Mouse (Mus musculus) left cerebral cortex, postnatal 25 days (tissue): ENCODE results near the gene Tmem150c. TPM values are rescaled to one million over a fixed set of nuclear protein-coding genes. Genes with fewer than 3 reads are reported as not detected.

Source experiments
- DNase-seq, 2 experiments: peaks; one replicate each; pipeline ENCODE4 v3.0.0; 2022; ENCODE audit warnings: low spot score in 2 of 2, mixed read lengths in 1 of 2
- intact Hi-C: fragments of 180-260 bp; cut with DNase I; formaldehyde crosslinking; loops from one replicate; pipeline ENCODE4 v1.15.1; 2025
- total RNA-seq, 2 experiments: library from RNA; stranded (reverse); gene quantifications; 2 replicates each; pipeline ENCODE4 v1.2.3; 2021

Gene Tmem150c
- total RNA-seq, 2 experiments from 2014 or later, result 42.4 to 44.5 TPM

GRCm38 (mm10) chr5:100175582-100175981 lies 16.0 kb upstream of the Tmem150c start:
- no peak for DNase-seq
- intact Hi-C loops, result no loop called here

GRCm38 (mm10) chr5:100172104-100172503 lies 12.5 kb upstream of the Tmem150c start:
- no peak for DNase-seq
- intact Hi-C loops, result loop anchor here (5.0 kb wide), 2 partner anchors 130 to 1120 kb away; no protein-coding TSS in a partner anchor

GRCm38 (mm10) chr5:100166591-100167491 lies 7.2 kb upstream of the Tmem150c start:
- DNase-seq, result no peak
- intact Hi-C loops, result loop anchor here (5.0 kb wide), 2 partner anchors 75 to 95 kb away; no protein-coding TSS in a partner anchor

- no peak for DNase-seq
- intact Hi-C loops, result loop anchor here (5.0 kb wide), 1 partner anchor 159 kb away; no protein-coding TSS in a partner anchor
These were observed 3.8 kb upstream of the Tmem150c start for GRCm38 (mm10) chr5:100163368-100163767.

- intact Hi-C loops, result loop anchor here (5.0 kb wide), 1 partner anchor 159 kb away; no protein-coding TSS in a partner anchor
- no peak for DNase-seq
These were observed 3.2 kb upstream of the Tmem150c start for GRCm38 (mm10) chr5:100162857-100163256.

GRCm38 (mm10) chr5:100162053-100162452 lies 2.4 kb upstream of the Tmem150c start:
- no peak for DNase-seq
- intact Hi-C loops, result loop anchor here (5.0 kb wide), 1 partner anchor 160 kb away; no protein-coding TSS in a partner anchor

- DNase-seq, result peak in 1 of 2 experiments; percentile 36
- intact Hi-C loops, result no loop called here
These were observed 594 bp downstream of the Tmem150c start for GRCm38 (mm10) chr5:100158791-100159637.

- intact Hi-C loops, result no loop called here
- no peak for DNase-seq
These were observed 1.3 kb downstream of the Tmem150c start for GRCm38 (mm10) chr5:100158301-100158700.

- DNase-seq, result peak in 1 of 2 experiments; percentile 64
- intact Hi-C loops, result no loop called here
These were observed 4.0 kb downstream of the Tmem150c start for GRCm38 (mm10) chr5:100155646-100156045.

- intact Hi-C loops, result no loop called here
- DNase-seq, result no peak
These were observed 9.6 kb downstream of the Tmem150c start for GRCm38 (mm10) chr5:100149967-100150366.

- intact Hi-C loops, result no loop called here
- no peak for DNase-seq
These were observed 14.8 kb downstream of the Tmem150c start for GRCm38 (mm10) chr5:100144836-100145235.

GRCm38 (mm10) chr5:100127283-100127682 lies 32.3 kb downstream of the Tmem150c start:
- no peak for DNase-seq
- intact Hi-C loops, result no loop called here

GRCm38 (mm10) chr5:100125409-100126123 lies 34.0 kb downstream of the Tmem150c start:
- DNase-seq, result no peak
- intact Hi-C loops, result no loop called here

GRCm38 (mm10) chr5:100124530-100124929 lies 35.1 kb downstream of the Tmem150c start:
- intact Hi-C loops, result no loop called here
- no peak for DNase-seq

- intact Hi-C loops, result no loop called here
- no peak for DNase-seq
These were observed 36.3 kb downstream of the Tmem150c start for GRCm38 (mm10) chr5:100123283-100123682.

GRCm38 (mm10) chr5:100121170-100121569 lies 38.4 kb downstream of the Tmem150c start:
- DNase-seq, result no peak
- intact Hi-C loops, result no loop called here

GRCm38 (mm10) chr5:100120711-100121141 lies 38.9 kb downstream of the Tmem150c start:
- intact Hi-C loops, result no loop called here
- DNase-seq, result no peak

- intact Hi-C loops, result no loop called here
- DNase-seq, result no peak
These were observed 40.3 kb downstream of the Tmem150c start for GRCm38 (mm10) chr5:100119331-100119730.

- intact Hi-C loops, result no loop called here
- no peak for DNase-seq
These were observed 46.2 kb downstream of the Tmem150c start for GRCm38 (mm10) chr5:100113403-100113802.
